In genomic region chr11:25142226-25142625, GRCm38 (mm10) we compare ENCODE assay signal across 14 mouse cellular contexts.
DNase-seq lines count a peak whose midpoint lies in the region.
"Had no signal": no experiment of that assay in that cellular context is flagged by ENCODE, and none has a peak within 500 bp of the region (broad histone marks: within the 10 kb centered on the region; RNA-seq: fewer than 3 reads in every experiment).

No protein-coding gene starts in this region.

- peak; percentile 7 for DNase-seq in cerebellum, adult 11-12 months
- DNase-seq in cerebellum, adult 11 months = no peak
- peak; percentile 9 for DNase-seq in cerebellum, adult 8-10 months
- peak; percentile 73 to 75 for DNase-seq in cerebellum, postnatal 10 days
- DNase-seq in cerebellum, postnatal 36 days = peak; percentile 74 to 78
- DNase-seq in layer of hippocampus, adult 9-10 months (ENCODE audit: low spot score) = no peak
- DNase-seq in right cerebral cortex, postnatal 4 days = no peak
- DNase-seq: adrenal gland, adult 8-10 months; adrenal gland, postnatal 36 days; gastrocnemius, postnatal 36 days; heart, adult 2 months; heart, postnatal 14 days; heart, postnatal 4 days; kidney, adult 18-20 months had no signal

Comparison
In these comparisons a context has a peak if more than half of its experiments do, and no peak if none do; other contexts are left out.
1. DNase-seq: peak in cerebellum, adult 11-12 months (single experiment), cerebellum, adult 8-10 months (single experiment), cerebellum, postnatal 10 days (2 of 2) and cerebellum, postnatal 36 days (2 of 2); none in cerebellum, adult 11 months (single experiment), layer of hippocampus, adult 9-10 months (single experiment) and right cerebral cortex, postnatal 4 days (single experiment).